Mouse (Mus musculus): Measurements from ENCODE around the gene Sipa1l2.
"Not testable (repeated sequence)": the region's sequence is repeated elsewhere in the genome, so short reads cannot be mapped to it uniquely, and the experiment has no call there.

The Sipa1l2 gene

GRCm38 (mm10) chr8:125407672-125408071 lies 161.9 kb downstream of the Sipa1l2 start:
- no peak for DNase-seq (ENCODE audit: low read depth, low spot score)

GRCm38 (mm10) chr8:125406453-125406852 lies 163.2 kb downstream of the Sipa1l2 start:
- DNase-seq (ENCODE audit: low read depth, low spot score), result no peak

DNA sequence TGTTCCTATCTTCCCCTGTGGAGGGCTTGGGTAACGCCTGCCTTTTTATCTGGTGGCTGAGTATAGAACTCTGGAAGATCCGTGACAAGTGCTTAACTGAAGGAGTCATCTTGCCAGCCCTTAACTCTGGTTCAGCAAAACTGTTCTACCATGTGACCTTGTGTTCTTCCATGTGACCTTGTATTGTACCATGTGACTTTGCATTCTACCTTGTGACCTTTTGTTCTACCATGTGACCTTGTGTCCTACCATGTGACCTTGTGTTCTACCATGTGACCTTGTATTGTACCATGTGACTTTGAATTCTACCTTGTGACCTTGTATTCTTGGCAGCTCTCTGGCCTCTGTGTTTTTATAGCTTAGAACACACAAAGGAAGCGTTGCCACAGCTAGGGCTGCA lies 168.3 kb downstream of the Sipa1l2 start:
- DNase-seq (ENCODE audit: low read depth, low spot score), result peak; percentile 54

DNA sequence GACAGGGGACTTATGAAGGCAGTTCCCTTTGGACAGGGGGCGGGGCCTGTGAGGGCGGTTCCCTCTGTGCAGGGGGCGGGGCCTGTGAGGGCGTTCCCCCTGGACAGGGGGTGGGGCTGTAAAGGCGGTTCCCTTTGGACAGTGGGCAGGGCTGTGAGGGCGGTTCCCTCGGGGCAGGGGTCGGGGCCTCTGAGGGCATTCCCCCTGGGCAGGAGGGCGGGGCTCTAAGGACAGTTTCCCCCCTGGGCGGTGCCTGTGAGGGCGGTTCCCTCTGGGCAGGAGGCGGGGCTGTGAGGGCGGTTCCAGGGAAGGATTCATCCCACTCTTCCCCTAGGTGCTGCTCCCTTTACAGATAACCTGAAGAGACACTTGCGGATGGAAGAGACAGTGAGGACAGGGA lies 171.6 kb downstream of the Sipa1l2 start:
- DNase-seq (ENCODE audit: low read depth, low spot score), result peak; percentile 87

DNA sequence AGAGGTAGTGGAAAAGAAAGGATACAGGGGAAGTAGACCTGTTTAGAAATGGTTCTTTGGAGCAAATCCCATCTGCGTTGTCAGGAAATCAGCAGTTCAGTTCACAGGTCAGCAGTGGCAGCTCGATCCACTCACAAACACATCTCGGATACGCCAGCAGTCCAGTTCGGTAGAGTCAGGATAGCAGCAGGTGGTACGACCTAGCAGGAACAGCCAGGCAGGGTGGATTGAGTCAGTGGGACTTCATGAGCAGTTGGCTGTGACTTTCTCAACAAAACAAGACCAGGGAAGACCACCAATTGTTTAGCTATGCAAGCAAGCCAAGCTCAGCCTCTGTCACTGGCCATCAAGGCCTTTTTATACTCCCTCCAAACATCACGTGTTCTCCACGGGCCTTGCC lies 173.9 kb downstream of the Sipa1l2 start:
- not testable (repeated sequence) for DNase-seq (ENCODE audit: low read depth, low spot score)

- DNase-seq (ENCODE audit: low read depth, low spot score), result no peak
These were observed 174.6 kb downstream of the Sipa1l2 start for GRCm38 (mm10) chr8:125395032-125395431.

DNA sequence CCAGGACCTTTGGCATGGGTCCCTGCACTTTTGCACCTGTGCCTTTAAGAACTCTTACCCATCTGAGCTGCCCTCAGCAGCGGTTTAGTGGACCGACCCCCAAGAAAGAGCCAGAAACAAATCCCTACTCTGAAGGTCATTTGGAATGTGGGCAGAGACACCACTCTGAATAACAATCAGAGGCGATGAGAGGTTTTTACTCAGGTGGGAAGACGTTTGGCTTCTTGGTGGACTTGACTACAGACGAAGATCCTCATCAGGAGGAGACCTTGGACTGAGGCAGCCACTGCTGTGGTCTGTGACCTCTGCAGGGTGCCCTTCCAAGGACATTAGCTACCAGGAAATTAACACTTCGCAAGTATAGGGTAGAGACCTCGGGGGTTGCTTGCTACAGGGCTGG lies 177.9 kb downstream of the Sipa1l2 start:
- DNase-seq (ENCODE audit: low read depth, low spot score), result peak; percentile 70

DNA sequence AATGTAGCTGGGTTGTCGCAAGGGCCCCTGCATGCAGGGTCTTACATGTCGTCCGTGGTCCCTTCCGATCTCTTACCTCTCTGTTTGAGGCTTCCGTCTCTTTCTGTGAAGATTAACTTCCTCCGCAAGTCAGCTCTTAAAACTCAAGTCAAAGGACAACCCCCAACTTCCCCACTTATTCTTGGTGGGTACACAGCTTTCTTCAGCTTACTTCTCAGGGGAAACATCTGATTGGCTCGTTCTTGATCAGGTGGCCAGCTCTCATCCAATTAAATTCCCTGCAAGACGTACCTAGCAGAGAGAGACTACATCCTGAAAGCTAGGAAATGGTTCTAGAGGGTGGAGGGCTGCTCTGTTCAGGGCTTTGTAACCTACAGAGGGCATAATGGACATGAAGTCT lies 178.3 kb downstream of the Sipa1l2 start:
- DNase-seq (ENCODE audit: low read depth, low spot score), result peak; percentile 88

DNA sequence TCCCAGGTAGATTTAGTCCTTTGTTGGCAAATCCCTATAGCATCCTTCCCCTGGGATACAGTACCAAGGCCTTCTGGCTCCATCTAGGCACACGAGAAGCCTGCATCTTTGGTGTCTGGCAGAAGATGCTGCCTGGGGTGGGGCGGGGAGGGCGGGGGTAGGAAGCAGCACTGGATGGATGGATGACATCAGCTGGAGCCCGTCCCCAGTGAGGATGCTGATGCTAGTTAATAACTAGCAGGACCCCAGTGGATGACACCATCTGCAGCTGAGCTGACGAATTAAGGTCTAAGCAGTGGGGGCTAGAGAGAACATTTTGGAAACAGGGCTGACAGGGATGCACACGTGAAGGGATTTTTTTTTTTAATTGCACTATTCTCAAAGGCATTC lies 179.1 kb downstream of the Sipa1l2 start:
- DNase-seq (ENCODE audit: low read depth, low spot score), result no peak

- no peak for DNase-seq (ENCODE audit: low read depth, low spot score)
These were observed 179.7 kb downstream of the Sipa1l2 start for GRCm38 (mm10) chr8:125389756-125390505.

GRCm38 (mm10) chr8:125389280-125389679 lies 180.3 kb downstream of the Sipa1l2 start:
- no peak for DNase-seq (ENCODE audit: low read depth, low spot score)

- DNase-seq (ENCODE audit: low read depth, low spot score), result no peak
These were observed 181.0 kb downstream of the Sipa1l2 start for GRCm38 (mm10) chr8:125388404-125389180.

DNA sequence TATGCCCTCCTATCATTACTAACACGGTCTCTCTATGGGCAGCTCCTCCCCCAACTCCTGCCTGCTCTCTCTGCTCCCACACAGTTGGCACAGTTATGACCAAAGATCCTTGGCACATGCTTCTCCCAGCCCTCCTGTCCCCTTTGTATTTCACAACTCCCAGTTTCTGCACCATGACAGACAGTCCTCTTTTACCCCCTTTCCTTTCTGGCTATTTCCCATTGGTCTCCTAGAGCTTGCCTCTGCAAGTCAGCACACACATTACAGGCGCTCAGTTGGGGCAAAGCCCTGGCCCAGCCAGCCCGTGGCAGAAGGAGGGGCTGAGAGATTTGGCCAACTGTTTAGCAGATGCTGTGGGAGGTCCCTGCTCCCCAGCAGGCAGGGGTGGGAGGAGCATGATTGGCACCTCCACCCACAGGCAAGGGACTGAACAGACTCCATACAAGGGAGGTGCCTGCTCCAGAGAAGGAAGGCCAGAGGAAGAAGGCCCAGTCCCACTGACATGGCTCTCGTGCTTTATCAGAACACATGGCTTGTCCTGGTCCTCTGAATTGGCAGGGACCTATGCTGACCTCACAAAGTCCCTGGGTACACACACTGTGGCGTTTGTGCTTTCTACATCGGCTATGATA lies 184.0 kb downstream of the Sipa1l2 start:
- DNase-seq (ENCODE audit: low read depth, low spot score), result peak; percentile 59

DNA sequence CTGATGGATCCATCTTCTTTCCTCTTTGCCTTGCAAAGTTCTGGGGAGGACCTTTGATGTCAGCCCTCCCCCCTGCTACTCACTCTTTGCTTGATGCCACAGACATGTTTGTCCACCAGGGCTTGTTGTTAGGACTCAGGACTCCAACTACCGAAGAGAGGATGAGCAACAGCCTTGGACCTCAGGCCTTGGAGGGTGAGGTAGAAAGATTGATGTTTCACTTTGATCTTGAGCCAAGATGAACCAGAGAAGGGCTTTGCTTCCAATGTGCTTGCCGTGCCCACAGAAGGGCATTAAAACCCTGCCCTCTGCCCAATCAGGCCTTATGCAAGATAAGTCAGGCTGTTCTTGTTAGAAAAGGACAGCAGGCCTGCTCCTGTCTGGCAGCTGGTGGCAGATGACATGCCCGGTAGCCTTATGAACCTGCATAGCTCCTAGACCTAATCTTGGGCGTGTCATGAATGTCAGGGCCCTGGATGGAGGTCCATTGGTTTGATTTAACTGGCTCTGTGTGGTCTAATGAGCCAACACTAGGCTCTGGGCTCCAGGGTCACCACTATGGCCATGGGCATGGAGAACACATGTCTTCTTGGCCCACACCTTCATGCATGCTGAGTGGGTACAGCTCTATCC lies 184.9 kb downstream of the Sipa1l2 start:
- no peak for DNase-seq (ENCODE audit: low read depth, low spot score)

- DNase-seq (ENCODE audit: low read depth, low spot score), result no peak
These were observed 187.9 kb downstream of the Sipa1l2 start for GRCm38 (mm10) chr8:125381674-125382073.

DNA sequence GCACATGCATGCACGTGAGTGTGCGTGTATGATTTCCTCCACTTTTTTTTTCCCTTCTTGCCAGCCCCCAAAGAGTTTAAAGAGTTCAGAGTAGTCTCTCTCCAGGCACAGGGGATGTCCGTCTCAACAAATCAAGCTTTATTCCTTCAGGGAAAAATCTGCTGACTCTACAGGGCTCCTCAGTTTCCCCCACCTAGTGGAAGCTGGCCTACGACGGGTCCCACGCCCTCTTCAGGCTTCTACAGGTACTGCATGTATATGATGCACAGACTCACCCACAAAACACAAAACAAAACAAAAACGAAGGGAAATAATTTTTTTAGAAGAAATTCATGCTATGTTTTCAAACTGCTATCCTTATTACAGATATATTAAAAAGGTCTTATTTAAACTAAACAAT lies 189.7 kb downstream of the Sipa1l2 start:
- DNase-seq (ENCODE audit: low read depth, low spot score), result peak; percentile 48

- DNase-seq (ENCODE audit: low read depth, low spot score), result no peak
These were observed 190.5 kb downstream of the Sipa1l2 start for GRCm38 (mm10) chr8:125379156-125379555.

DNA sequence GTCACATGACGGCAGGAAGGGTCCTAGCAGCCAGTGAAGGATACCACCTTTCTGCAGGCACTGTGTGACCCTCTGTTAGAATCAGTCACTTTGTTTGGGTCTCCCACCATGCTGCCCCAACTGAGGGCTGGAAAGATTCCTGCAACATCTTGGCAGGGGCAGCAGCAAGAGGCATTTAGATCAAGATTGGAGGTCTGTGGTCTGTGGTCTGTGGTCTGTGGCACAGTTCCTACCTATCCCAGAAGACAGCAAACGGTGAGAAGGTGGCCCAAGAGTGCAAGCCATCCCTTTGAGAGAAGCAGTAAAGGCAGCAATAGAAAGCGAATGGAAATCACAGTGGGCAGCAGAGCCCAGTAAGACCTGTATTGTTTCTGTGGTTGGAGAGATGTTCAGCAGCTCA lies 191.9 kb downstream of the Sipa1l2 start:
- no peak for DNase-seq (ENCODE audit: low read depth, low spot score)

DNA sequence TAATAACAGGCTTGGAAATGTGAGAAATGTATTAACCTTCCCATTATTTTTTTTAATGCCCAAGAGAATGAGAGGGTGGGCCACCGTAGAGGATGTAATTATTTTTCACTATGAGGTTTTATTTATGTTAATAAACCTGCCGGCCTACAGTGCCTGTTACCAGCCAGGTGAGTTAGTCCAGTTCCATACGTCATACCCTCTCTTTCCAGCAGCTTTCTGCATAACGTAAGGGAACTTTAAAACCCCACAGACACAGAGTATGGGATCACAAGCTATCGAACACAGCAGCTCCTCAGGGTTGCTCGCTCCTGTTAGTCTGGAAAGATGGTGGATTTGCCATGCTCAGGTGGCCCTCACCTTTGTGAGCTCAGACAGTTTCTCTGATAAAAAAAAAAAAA lies 193.2 kb downstream of the Sipa1l2 start:
- no peak for DNase-seq (ENCODE audit: low read depth, low spot score)

DNA sequence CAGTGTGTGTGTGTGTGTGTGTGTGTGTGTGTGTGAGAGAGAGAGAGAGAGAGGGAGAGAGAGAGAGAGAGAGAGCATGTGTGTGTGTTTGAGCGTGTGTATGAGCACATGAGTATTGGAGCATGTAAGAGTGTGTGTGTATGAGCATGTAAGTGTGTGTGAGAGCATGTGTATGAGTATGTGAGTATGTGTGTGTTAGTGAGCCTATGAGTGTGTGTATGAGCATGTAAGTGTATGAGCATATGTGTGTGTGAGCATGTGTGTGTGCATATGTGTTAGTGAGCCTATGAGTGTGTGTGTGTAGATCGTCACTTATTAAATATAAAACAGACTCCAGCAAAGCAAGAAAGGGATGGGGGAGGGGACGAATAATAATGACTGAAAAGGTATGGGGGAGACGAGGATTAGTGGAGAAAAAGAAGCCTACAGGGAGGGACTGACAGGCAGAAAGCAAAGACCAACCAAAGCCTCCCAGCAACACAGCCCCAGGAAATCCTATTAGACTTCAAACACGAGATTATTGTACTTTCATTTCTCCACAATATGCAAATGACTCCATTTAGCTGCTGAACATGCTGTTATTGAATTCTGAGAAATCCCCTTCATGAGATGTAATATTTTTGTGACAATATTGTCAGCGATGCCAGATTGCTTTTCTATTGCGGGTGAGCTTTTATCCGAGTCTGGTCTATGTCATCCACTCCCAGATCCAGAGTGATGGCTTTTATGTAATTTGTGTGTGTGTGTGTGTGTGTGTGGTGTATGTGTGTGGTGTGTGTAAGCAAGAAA lies 193.8 kb downstream of the Sipa1l2 start:
- no peak for DNase-seq (ENCODE audit: low read depth, low spot score)

GRCm38 (mm10) chr8:125372596-125372995 lies 197.0 kb downstream of the Sipa1l2 start:
- DNase-seq (ENCODE audit: low read depth, low spot score), result no peak
